Mouse (Mus musculus): ENCODE data around the gene Rnf214. TPM values are rescaled to one million over a fixed set of nuclear protein-coding genes. Genes with fewer than 3 reads are reported as not detected.

The Rnf214 gene
- polyA plus RNA-seq, 1 experiment from 2014 or later, result 64.0 TPM

DNA sequence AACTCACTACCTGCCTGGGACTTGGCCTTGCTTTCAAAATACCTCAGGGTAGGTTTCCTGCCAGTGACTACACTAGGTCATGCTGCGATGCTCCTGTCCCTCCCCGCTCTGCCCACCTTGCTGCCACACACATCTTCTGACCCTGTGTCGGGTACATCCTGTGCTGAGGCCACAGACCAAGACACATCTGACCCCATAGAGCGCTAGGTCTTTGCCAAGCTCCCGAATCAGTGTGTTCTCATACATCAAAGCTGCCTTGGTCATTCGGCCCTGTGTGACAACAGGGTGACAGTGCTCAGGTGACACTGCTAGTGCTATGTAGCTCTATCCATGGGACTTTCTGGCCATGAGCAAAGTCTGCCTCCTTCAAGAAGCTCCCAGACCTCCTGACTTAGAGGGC is 33.1 kb upstream of the Rnf214 start:
- peaks cover 10% of the 10 kb centered on the region; the same call in 1 of the 2 replicates for H3K36me3 ChIP-seq (ENCODE audit: control insufficient read depth, insufficient read depth, low read length)

DNA sequence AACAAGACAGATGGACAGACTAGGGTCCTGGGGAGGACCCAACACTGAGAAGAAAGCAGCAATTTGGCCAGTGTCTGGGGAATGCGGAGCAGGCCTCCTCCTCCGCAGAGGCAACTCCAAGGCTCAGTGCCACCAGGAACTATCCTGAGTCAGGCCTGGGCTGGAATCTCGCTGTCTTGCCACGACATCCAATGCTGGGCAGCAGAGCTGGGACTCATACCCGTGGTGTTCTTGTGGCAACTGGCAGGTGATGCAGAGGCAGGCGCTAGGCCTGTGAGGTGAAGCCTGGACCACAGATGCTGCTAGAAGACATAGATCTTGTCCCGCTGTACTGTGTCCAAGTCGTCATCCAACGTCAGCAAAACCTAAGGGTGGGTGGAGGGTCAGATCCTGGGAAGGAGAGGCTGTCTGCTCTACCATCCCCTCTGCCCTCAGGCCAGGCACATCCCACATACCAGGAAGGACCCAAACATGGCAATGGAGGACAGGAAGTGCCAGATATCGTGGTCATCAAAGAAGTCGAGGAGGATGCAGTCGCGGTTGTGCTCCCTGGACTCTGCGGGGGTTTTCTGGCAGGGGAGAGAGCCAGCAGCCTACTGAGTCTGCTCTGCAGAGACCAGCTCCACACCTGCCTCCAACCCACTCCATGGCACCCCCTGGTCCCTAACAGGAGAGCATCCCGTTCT is 32.4 kb upstream of the Rnf214 start:
- ATAC-seq (ENCODE audit: insufficient number of reproducible peaks, low FRiP score, low TSS enrichment, low read depth), result no peak
- H3K4me1 ChIP-seq (ENCODE audit: control insufficient read depth, insufficient read depth, low read length), result peaks cover 4% of the 10 kb centered on the region; the same call in 1 of the 2 replicates
- no peaks in the 10 kb centered on the region for H3K9me3 ChIP-seq (ENCODE audit: control insufficient read depth, low read length)
- WGBS, result 88% methylated on average over 15 of the region's 15 CpGs
- H3K4me2 ChIP-seq (ENCODE audit: low read depth, severe bottlenecking), result no peak overlapping the region
- no peak overlapping the region for H3K4me3 ChIP-seq (ENCODE audit: low read depth, low read length)
- peaks cover 8% of the 10 kb centered on the region; the same call in 1 of the 2 replicates for H3K36me3 ChIP-seq (ENCODE audit: control insufficient read depth, insufficient read depth, low read length)
- DNase-seq (ENCODE audit: low spot score), result no peak
- no peak overlapping the region for H3K9ac ChIP-seq (ENCODE audit: low read length)
- H3K27ac ChIP-seq (replicated peaks; ENCODE audit: low read depth, low read length), result no peak overlapping the region
- 0 out of 2 replicates have a peak, but pooled peaks cover 3% of the 10 kb centered on the region for H3K27me3 ChIP-seq (ENCODE audit: control insufficient read depth, insufficient read depth, low read length)

More for the DNA sequence above, 33.1 kb upstream of the Rnf214 start:
- ATAC-seq (ENCODE audit: insufficient number of reproducible peaks, low FRiP score, low TSS enrichment, low read depth), result no peak
- H3K9me3 ChIP-seq (ENCODE audit: control insufficient read depth, low read length), result no peaks in the 10 kb centered on the region
- H3K4me3 ChIP-seq (ENCODE audit: low read depth, low read length), result no peak overlapping the region
- H3K27ac ChIP-seq (replicated peaks; ENCODE audit: low read depth, low read length), result no peak overlapping the region
- DNase-seq (ENCODE audit: low spot score), result no peak
- 95% methylated on average over 6 of the region's 6 CpGs for WGBS
- H3K27me3 ChIP-seq (ENCODE audit: control insufficient read depth, insufficient read depth, low read length), result 0 out of 2 replicates have a peak, but pooled peaks cover 3% of the 10 kb centered on the region
- H3K4me2 ChIP-seq (ENCODE audit: low read depth, severe bottlenecking), result no peak overlapping the region
- H3K9ac ChIP-seq (ENCODE audit: low read length), result no peak overlapping the region
- peaks cover 4% of the 10 kb centered on the region; the same call in 1 of the 2 replicates for H3K4me1 ChIP-seq (ENCODE audit: control insufficient read depth, insufficient read depth, low read length)

DNA sequence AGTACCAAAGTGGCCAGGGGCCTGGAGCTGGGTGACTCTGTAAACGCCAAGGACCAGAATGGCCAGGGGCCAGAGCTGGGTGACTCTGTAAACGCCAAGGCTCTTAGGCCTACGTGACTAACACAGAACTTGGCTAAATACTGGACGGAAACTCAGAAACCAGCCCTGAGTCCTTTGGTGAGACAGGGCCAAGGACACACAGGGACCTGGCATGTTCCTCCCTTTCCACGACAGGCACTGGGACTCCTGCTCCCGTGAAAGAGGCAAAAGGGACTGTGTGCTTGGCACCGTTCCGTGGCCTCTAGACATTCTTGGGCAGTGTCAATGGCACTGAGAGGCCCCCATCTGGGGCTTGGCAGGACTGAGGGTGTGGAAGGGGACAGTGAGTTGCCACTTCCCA is 31.4 kb upstream of the Rnf214 start:
- peaks cover 7% of the 10 kb centered on the region; the same call in 1 of the 2 replicates for H3K36me3 ChIP-seq (ENCODE audit: control insufficient read depth, insufficient read depth, low read length)
- no peak overlapping the region for H3K4me2 ChIP-seq (ENCODE audit: low read depth, severe bottlenecking)
- no peak overlapping the region for H3K4me3 ChIP-seq (ENCODE audit: low read depth, low read length)
- 0 out of 2 replicates have a peak, but pooled peaks cover 3% of the 10 kb centered on the region for H3K27me3 ChIP-seq (ENCODE audit: control insufficient read depth, insufficient read depth, low read length)
- 95% methylated on average over 8 of the region's 8 CpGs for WGBS
- no peak overlapping the region for H3K27ac ChIP-seq (replicated peaks; ENCODE audit: low read depth, low read length)
- no peak overlapping the region for H3K9ac ChIP-seq (ENCODE audit: low read length)
- H3K9me3 ChIP-seq (ENCODE audit: control insufficient read depth, low read length), result no peaks in the 10 kb centered on the region
- peaks cover 4% of the 10 kb centered on the region; the same call in 1 of the 2 replicates for H3K4me1 ChIP-seq (ENCODE audit: control insufficient read depth, insufficient read depth, low read length)
- DNase-seq (ENCODE audit: low spot score) (no peak), ATAC-seq (ENCODE audit: insufficient number of reproducible peaks, low FRiP score, low TSS enrichment, low read depth) (no peak)

DNA sequence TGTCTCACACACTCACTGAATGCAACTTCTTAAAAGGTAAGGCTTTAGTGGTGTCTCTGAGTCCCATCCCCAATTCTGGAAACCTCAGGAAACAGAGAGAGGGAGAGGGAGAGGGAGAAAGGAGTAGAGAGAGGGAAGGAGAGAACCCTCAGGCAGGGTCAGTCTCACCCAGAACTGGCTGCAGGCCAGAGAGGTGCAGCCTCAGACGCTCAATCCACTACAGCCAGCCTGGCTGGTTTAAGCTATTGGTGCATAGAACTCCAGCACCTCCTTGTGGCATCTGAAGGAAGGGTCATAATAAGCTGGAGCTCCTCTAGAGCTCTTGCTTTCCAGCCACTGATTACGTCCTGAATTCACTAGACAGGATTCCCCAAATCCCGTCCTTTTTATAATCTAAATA is 30.2 kb upstream of the Rnf214 start:
- H3K9me3 ChIP-seq (ENCODE audit: control insufficient read depth, low read length), result no peaks in the 10 kb centered on the region
- WGBS, result 27% methylated on average over 3 of the region's 3 CpGs
- H3K36me3 ChIP-seq (ENCODE audit: control insufficient read depth, insufficient read depth, low read length), result peaks cover under 1% of the 10 kb centered on the region; the same call in 1 of the 2 replicates
- peak; percentile 66 for DNase-seq (ENCODE audit: low spot score)
- no peak for ATAC-seq (ENCODE audit: insufficient number of reproducible peaks, low FRiP score, low TSS enrichment, low read depth)
- H3K4me2 ChIP-seq (ENCODE audit: low read depth, severe bottlenecking), result no peak overlapping the region
- H3K27ac ChIP-seq (replicated peaks; ENCODE audit: low read depth, low read length), result no peak overlapping the region
- no peak overlapping the region for H3K4me3 ChIP-seq (ENCODE audit: low read depth, low read length)
- H3K4me1 ChIP-seq (ENCODE audit: control insufficient read depth, insufficient read depth, low read length), result peaks cover 4% of the 10 kb centered on the region; the same call in 1 of the 2 replicates
- 0 out of 2 replicates have a peak, but pooled peaks cover 3% of the 10 kb centered on the region for H3K27me3 ChIP-seq (ENCODE audit: control insufficient read depth, insufficient read depth, low read length)
- H3K9ac ChIP-seq (ENCODE audit: low read length), result no peak overlapping the region

DNA sequence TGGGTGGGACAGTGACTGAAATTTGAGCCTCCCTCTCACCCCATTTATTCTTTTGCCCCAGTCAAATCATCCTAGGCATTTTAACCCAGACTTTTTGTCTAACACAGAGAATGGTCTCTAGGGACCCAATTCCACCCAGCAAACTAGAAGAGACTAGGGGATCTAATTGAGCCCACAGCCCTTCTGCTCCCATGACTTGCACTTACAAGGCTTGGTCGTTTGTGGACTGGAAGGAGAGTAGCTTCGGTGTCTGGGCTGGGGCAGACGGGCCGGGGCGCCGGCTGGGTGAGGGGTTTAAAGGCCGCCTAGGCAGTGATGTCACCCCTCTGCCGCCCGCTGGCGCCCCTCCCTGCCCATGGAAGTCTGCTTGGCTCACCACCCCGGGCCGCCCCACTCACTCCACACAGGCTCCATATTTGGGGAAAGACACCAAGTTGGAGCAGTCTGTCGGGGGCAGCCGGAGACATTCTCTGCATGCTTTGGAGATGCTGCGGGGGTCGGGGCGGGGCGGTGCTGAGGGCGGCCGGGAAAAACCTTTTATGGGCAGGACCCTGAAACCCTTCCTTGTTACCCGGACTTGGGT is 29.0 kb upstream of the Rnf214 start, which contains the start of gene Tagln:
TSS of gene Tagln (minus strand) at position 431 of the 583 bp plus-strand sequence.
- Histone ChIP-seq H3K4me2 (ENCODE audit: low read depth, severe bottlenecking) (peak within 1 kb of the TSS; percentile 43; the same call in 1 of the 2 replicates), H3K9me3 (ENCODE audit: control insufficient read depth, low read length) (no peaks in the 10 kb centered on the region), H3K4me1 (ENCODE audit: control insufficient read depth, insufficient read depth, low read length) (peaks cover 4% of the 10 kb centered on the region; the same call in 1 of the 2 replicates), H3K27ac (replicated peaks; ENCODE audit: low read depth, low read length) (no peak within 1 kb of the TSS), H3K27me3 (ENCODE audit: control insufficient read depth, insufficient read depth, low read length) (0 out of 2 replicates have a peak, but pooled peaks cover 3% of the 10 kb centered on the region), H3K9ac (ENCODE audit: low read length) (peak within 1 kb of the TSS; percentile 49), H3K4me3 (ENCODE audit: low read depth, low read length) (0 out of 2 replicates have a peak within 1 kb of the TSS, but pooled peaks have one; percentile 14), H3K36me3 (ENCODE audit: control insufficient read depth, insufficient read depth, low read length) (no peaks in the 10 kb centered on the region; the same call in 1 of the 2 replicates)
- DNase-seq (ENCODE audit: low spot score) (peak; percentile 45), ATAC-seq (ENCODE audit: insufficient number of reproducible peaks, low FRiP score, low TSS enrichment, low read depth) (no peak)
- 5% methylated on average over 21 of the region's 21 CpGs for WGBS

DNA sequence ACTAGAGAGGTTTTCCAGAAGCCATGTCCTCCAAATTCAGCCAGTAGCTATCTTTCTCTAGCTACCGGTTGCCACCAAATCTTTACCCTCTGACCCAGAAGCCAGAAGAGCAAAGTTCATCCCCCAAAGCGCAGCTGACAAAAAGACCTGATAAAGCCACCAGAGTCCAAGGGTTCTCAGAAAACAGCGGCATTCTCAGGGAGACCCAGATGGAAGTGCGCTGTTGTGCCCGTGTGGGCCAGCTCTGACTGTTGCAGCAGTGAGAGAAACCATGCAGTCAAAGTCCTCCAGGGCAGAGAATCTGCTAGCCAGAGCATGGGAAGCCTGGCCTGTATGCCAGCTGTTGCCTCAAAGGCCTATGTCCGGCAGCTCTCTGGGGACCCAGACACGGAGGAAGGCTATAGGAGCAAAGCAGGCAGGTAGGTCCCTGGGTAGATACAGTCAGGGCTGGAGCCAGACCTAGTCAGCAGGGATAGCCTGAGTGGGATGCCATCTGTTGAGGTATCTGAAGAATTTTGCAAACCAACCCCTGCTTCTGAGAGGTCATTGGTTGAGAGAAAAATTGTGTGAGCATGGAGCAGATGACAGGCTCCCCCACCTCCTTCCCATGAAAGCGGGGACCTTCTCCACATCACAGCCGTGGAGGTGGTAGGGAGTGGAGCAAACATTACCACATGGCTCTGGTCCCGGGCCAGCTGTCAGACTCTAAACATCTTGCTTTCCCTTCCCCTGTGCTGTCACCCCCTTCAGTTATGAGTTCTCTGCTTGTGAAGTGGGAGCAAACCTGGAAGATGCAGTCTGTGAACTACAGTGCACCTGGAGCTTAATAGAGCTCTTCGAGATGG is 26.1 kb upstream of the Rnf214 start:
- Histone ChIP-seq H3K4me1 (ENCODE audit: control insufficient read depth, insufficient read depth, low read length) (peaks cover 4% of the 10 kb centered on the region; the same call in 1 of the 2 replicates), H3K27ac (replicated peaks; ENCODE audit: low read depth, low read length) (no peak overlapping the region), H3K9ac (ENCODE audit: low read length) (no peak overlapping the region), H3K4me3 (ENCODE audit: low read depth, low read length) (no peak overlapping the region), H3K27me3 (ENCODE audit: control insufficient read depth, insufficient read depth, low read length) (0 out of 2 replicates have a peak, but pooled peaks cover 3% of the 10 kb centered on the region), H3K36me3 (ENCODE audit: control insufficient read depth, insufficient read depth, low read length) (peaks cover 7% of the 10 kb centered on the region; the same call in 1 of the 2 replicates), H3K4me2 (ENCODE audit: low read depth, severe bottlenecking) (no peak overlapping the region), H3K9me3 (ENCODE audit: control insufficient read depth, low read length) (no peaks in the 10 kb centered on the region)
- 77% methylated on average over 11 of the region's 11 CpGs for WGBS
- ATAC-seq (ENCODE audit: insufficient number of reproducible peaks, low FRiP score, low TSS enrichment, low read depth), result no peak
- DNase-seq (ENCODE audit: low spot score), result no peak

DNA sequence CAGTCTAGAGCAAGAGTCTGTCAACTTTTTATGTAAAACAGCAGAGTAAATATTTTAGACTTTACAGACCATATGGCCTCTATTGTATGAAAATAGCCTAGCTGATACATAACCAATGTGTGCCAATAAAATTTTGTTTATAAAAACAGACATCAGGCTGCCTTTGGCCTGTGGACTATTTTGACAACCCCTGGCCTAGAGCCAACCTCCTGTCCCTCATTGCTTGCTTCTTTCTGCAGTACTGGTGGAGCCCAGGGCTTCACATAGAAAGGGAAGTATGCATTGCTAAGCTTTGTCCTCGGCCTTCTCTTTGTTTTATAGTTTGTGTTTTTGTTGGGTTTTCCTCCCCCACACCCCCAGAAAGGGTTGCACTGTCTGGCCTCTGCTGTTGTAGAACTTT is 25.2 kb upstream of the Rnf214 start:
- no peak for DNase-seq (ENCODE audit: low spot score)
- no peak overlapping the region for H3K27ac ChIP-seq (replicated peaks; ENCODE audit: low read depth, low read length)
- peaks cover 11% of the 10 kb centered on the region; the same call in 1 of the 2 replicates for H3K36me3 ChIP-seq (ENCODE audit: control insufficient read depth, insufficient read depth, low read length)
- no peak overlapping the region for H3K4me3 ChIP-seq (ENCODE audit: low read depth, low read length)
- 82% methylated on average over 1 of the region's 1 CpGs for WGBS
- H3K4me2 ChIP-seq (ENCODE audit: low read depth, severe bottlenecking), result no peak overlapping the region
- 0 out of 2 replicates have a peak, but pooled peaks cover 3% of the 10 kb centered on the region for H3K27me3 ChIP-seq (ENCODE audit: control insufficient read depth, insufficient read depth, low read length)
- H3K9me3 ChIP-seq (ENCODE audit: control insufficient read depth, low read length), result no peaks in the 10 kb centered on the region
- no peak overlapping the region for H3K9ac ChIP-seq (ENCODE audit: low read length)
- H3K4me1 ChIP-seq (ENCODE audit: control insufficient read depth, insufficient read depth, low read length), result peaks cover 4% of the 10 kb centered on the region; the same call in 1 of the 2 replicates
- no peak for ATAC-seq (ENCODE audit: insufficient number of reproducible peaks, low FRiP score, low TSS enrichment, low read depth)

DNA sequence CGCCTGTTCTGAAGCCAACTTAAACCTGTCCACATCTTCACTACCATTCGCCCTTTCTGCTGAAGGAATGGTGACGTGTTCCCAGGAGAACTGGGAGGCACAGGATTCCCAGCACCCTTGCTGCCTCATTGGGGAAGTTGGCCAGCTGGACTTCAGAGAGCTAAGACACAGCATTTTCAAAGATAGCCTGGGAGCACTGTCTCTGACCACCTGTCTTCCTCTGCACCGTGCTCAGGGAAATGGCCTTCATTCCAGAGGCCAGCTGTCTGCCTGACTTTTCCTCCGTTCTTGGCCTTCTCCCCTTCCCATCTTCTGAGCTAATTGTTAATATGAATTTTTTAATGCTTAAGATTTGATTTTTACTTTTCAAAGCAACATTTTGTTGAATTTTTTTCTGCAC is 22.6 kb upstream of the Rnf214 start:
- H3K9me3 ChIP-seq (ENCODE audit: control insufficient read depth, low read length), result no peaks in the 10 kb centered on the region
- no peak overlapping the region for H3K9ac ChIP-seq (ENCODE audit: low read length)
- H3K4me1 ChIP-seq (ENCODE audit: control insufficient read depth, insufficient read depth, low read length), result no peaks in the 10 kb centered on the region
- DNase-seq (ENCODE audit: low spot score) (no peak), ATAC-seq (ENCODE audit: insufficient number of reproducible peaks, low FRiP score, low TSS enrichment, low read depth) (no peak)
- H3K27ac ChIP-seq (replicated peaks; ENCODE audit: low read depth, low read length), result no peak overlapping the region
- WGBS, result 86% methylated on average over 5 of the region's 5 CpGs
- no peaks in the 10 kb centered on the region for H3K27me3 ChIP-seq (ENCODE audit: control insufficient read depth, insufficient read depth, low read length)
- H3K4me2 ChIP-seq (ENCODE audit: low read depth, severe bottlenecking), result no peak overlapping the region
- H3K4me3 ChIP-seq (ENCODE audit: low read depth, low read length), result no peak overlapping the region
- peaks cover 11% of the 10 kb centered on the region; the same call in 1 of the 2 replicates for H3K36me3 ChIP-seq (ENCODE audit: control insufficient read depth, insufficient read depth, low read length)

Data from limb, embryonic 11.5 days (tissue).